Mouse (Mus musculus) MEL (cell line): ENCODE measurements at regions not wholly inside any gene's neighbourhood (a gene's known extent, or its start where the extent isn't known, plus 50 kb on each side); places are given as distances from the start of the nearest gene placed in this dataset.

Source experiments
- DNase-seq: peaks from one replicate; pipeline ENCODE4 v3.0.0; 2011; ENCODE audit warnings: low read depth, low spot score
- H3K27ac ChIP-seq: 2 replicates; pipeline ENCODE4 v1.5.1; 2012; ENCODE audit warnings: low read depth, mild to moderate bottlenecking, control low read depth, low read length, moderate library complexity; ENCODE audit not compliant: control insufficient read depth
- H3K27me3 ChIP-seq, 2 experiments: fragments of 150-350 bp in 1 of 2; sonication (generic) in 1 of 2; 2 replicates each; pipeline ENCODE4 v1.6.1; 2012; ENCODE audit warnings: low read length in 2 of 2, mild to moderate bottlenecking in 2 of 2, improper control_type of control experiment in 1 of 2, moderate library complexity in 1 of 2; ENCODE audit not compliant: insufficient read depth in 2 of 2, control insufficient read depth in 1 of 2
- H3K36me3 ChIP-seq, 2 experiments: 2 replicates each; pipeline ENCODE4 v1.6.1; 2012 to 2014; ENCODE audit warnings: low read length in 2 of 2, improper control_type of control experiment in 1 of 2, inconsistent platforms in 1 of 2, mild to moderate bottlenecking in 1 of 2; ENCODE audit not compliant: insufficient read depth in 2 of 2, control insufficient read depth in 1 of 2
- H3K4me1 ChIP-seq, 2 experiments: fragments of 150-350 bp in 1 of 2; sonication (generic) in 1 of 2; 2 replicates each; pipeline ENCODE4 v1.6.1; 2012; ENCODE audit warnings: low read length in 2 of 2, improper control_type of control experiment in 1 of 2, mild to moderate bottlenecking in 1 of 2; ENCODE audit not compliant: insufficient read depth in 2 of 2, control insufficient read depth in 1 of 2
- H3K4me3 ChIP-seq, 2 experiments: fragments of 150-350 bp in 1 of 2; sonication (generic) in 1 of 2; 2 replicates each; pipeline ENCODE4 v1.5.1; 2012; ENCODE audit warnings: low read depth in 2 of 2, low read length in 2 of 2, mild to moderate bottlenecking in 2 of 2, moderate library complexity in 2 of 2, control low read depth in 1 of 2, improper control_type of control experiment in 1 of 2; ENCODE audit not compliant: control insufficient read depth in 1 of 2, insufficient read depth in 1 of 2
- H3K79me2 ChIP-seq: 2 replicates; pipeline ENCODE4 v1.6.1; 2012; ENCODE audit warnings: mild to moderate bottlenecking, low read length, moderate library complexity; ENCODE audit not compliant: control insufficient read depth, poor library complexity, insufficient read depth
- H3K9ac ChIP-seq: 2 replicates; pipeline ENCODE4 v1.6.1; 2012; ENCODE audit warnings: low read depth, mild to moderate bottlenecking, control low read depth, low read length, moderate library complexity; ENCODE audit not compliant: control insufficient read depth, poor library complexity, severe bottlenecking
- H3K9me3 ChIP-seq: fragments of 150-350 bp; sonication (generic); replicated peaks from 2 replicates; pipeline ENCODE4 v1.6.1; 2012; ENCODE audit warnings: mild to moderate bottlenecking, low read length, improper control_type of control experiment, moderate library complexity; ENCODE audit not compliant: insufficient read depth
- BHLHE40 ChIP-seq: IDR thresholded peaks from 2 replicates; pipeline ENCODE4 v1.6.1; 2012; ENCODE audit warnings: low read depth, mild to moderate bottlenecking, inconsistent platforms, low read length, improper control_type of control experiment, borderline replicate concordance
- CHD1 ChIP-seq: IDR thresholded peaks from 2 replicates; pipeline ENCODE4 v1.6.1; 2012; ENCODE audit warnings: low read depth, mild to moderate bottlenecking, inconsistent platforms, low read length, improper control_type of control experiment
- CHD2 ChIP-seq: IDR thresholded peaks from 2 replicates; pipeline ENCODE4 v1.6.1; 2011; ENCODE audit warnings: low read length, improper control_type of control experiment
- CTCF ChIP-seq, 3 experiments: IDR thresholded peaks in 2 of 3; conservative IDR thresholded peaks in 1 of 3; 2 replicates each; pipeline ENCODE4 v1.5.1; 2011 to 2012; ENCODE audit warnings: low read length in 3 of 3, low read depth in 2 of 3, mild to moderate bottlenecking in 2 of 3, improper control_type of control experiment in 1 of 3, inconsistent platforms in 1 of 3, mixed read lengths in 1 of 3, moderate library complexity in 1 of 3; ENCODE audit not compliant: control insufficient read depth in 1 of 3, insufficient read depth in 1 of 3, poor library complexity in 1 of 3, severe bottlenecking in 1 of 3
- E2F4 ChIP-seq: IDR thresholded peaks from 2 replicates; pipeline ENCODE4 v1.6.1; 2011; ENCODE audit warnings: low read depth, low read length, improper control_type of control experiment, borderline replicate concordance
- ELF1 ChIP-seq: IDR thresholded peaks from 2 replicates; pipeline ENCODE4 v1.6.1; 2014; ENCODE audit warnings: low read depth, mild to moderate bottlenecking, inconsistent platforms, low read length, improper control_type of control experiment, moderate library complexity
- ETS1 ChIP-seq: IDR thresholded peaks from 2 replicates; pipeline ENCODE4 v1.6.1; 2012; ENCODE audit warnings: low read depth, mild to moderate bottlenecking, inconsistent platforms, low read length, improper control_type of control experiment, moderate library complexity
- GABPA ChIP-seq: IDR thresholded peaks from 2 replicates; pipeline ENCODE4 v1.6.1; 2012; ENCODE audit warnings: low read depth, mild to moderate bottlenecking, inconsistent platforms, low read length, improper control_type of control experiment, moderate library complexity
- GATA1 ChIP-seq: IDR thresholded peaks from 2 replicates; pipeline ENCODE4 v1.6.1; 2011; ENCODE audit warnings: low read depth, low read length, improper control_type of control experiment
- JUND ChIP-seq: IDR thresholded peaks from 2 replicates; pipeline ENCODE4 v1.6.1; 2011; ENCODE audit warnings: low read depth, mild to moderate bottlenecking, improper control_type of control experiment, low read length
- MEF2A ChIP-seq: IDR thresholded peaks from 2 replicates; pipeline ENCODE4 v1.6.1; 2014; ENCODE audit warnings: low read depth, mild to moderate bottlenecking, inconsistent platforms, low read length, improper control_type of control experiment; ENCODE audit not compliant: poor library complexity, insufficient replicate concordance, severe bottlenecking; ENCODE audit errors: extremely low read depth
- MXI1 ChIP-seq: IDR thresholded peaks from 2 replicates; pipeline ENCODE4 v1.6.1; 2011; ENCODE audit warnings: mild to moderate bottlenecking, low read depth, low read length, improper control_type of control experiment
- MYB ChIP-seq: IDR thresholded peaks from 2 replicates; pipeline ENCODE4 v1.6.1; 2011; ENCODE audit warnings: mild to moderate bottlenecking, low read depth, low read length, improper control_type of control experiment
- MYC ChIP-seq: IDR thresholded peaks from 2 replicates; pipeline ENCODE4 v1.6.1; 2011; ENCODE audit warnings: low read depth, mild to moderate bottlenecking, low read length, improper control_type of control experiment, moderate library complexity
- NELFE ChIP-seq: IDR thresholded peaks from 2 replicates; pipeline ENCODE4 v1.6.1; 2011; ENCODE audit warnings: low read depth, low read length, improper control_type of control experiment
- POLR2AphosphoS2 ChIP-seq: IDR thresholded peaks from 2 replicates; pipeline ENCODE4 v1.6.1; 2011; ENCODE audit warnings: low read length, improper control_type of control experiment
- POLR2AphosphoS5 ChIP-seq: IDR thresholded peaks from 2 replicates; pipeline ENCODE4 v1.6.1; 2012; ENCODE audit warnings: low read depth, borderline replicate concordance, mild to moderate bottlenecking, inconsistent platforms, low read length, moderate library complexity, mixed read lengths
- RCOR1 ChIP-seq: IDR thresholded peaks from 2 replicates; pipeline ENCODE4 v1.6.1; 2012; ENCODE audit warnings: low read depth, mild to moderate bottlenecking, inconsistent platforms, low read length, improper control_type of control experiment
- SIN3A ChIP-seq: IDR thresholded peaks from 2 replicates; pipeline ENCODE4 v1.6.1; 2012; ENCODE audit warnings: low read length, improper control_type of control experiment, inconsistent platforms
- SMC3 ChIP-seq: IDR thresholded peaks from 2 replicates; pipeline ENCODE4 v1.6.1; 2011; ENCODE audit warnings: low read depth, low read length, improper control_type of control experiment
- TBP ChIP-seq: IDR thresholded peaks from 2 replicates; pipeline ENCODE4 v1.8.0; 2011; ENCODE audit warnings: low read depth, low read length, improper control_type of control experiment
- UBTF ChIP-seq: IDR thresholded peaks from 2 replicates; pipeline ENCODE4 v1.6.1; 2012; ENCODE audit warnings: low read depth, mild to moderate bottlenecking, inconsistent platforms, low read length, improper control_type of control experiment, moderate library complexity, borderline replicate concordance; ENCODE audit not compliant: insufficient read depth
- USF2 ChIP-seq, 2 experiments: IDR thresholded peaks; 2 replicates each; pipeline ENCODE4 v1.6.1; 2011 to 2012; ENCODE audit warnings: improper control_type of control experiment in 2 of 2, low read length in 2 of 2, borderline replicate concordance in 1 of 2, inconsistent platforms in 1 of 2, low read depth in 1 of 2, mild to moderate bottlenecking in 1 of 2; ENCODE audit not compliant: insufficient read depth in 1 of 2
- ZC3H11A ChIP-seq: IDR thresholded peaks from 2 replicates; pipeline ENCODE4 v1.6.1; 2012; ENCODE audit warnings: low read depth, mild to moderate bottlenecking, inconsistent platforms, low read length, improper control_type of control experiment
- ZMIZ1 ChIP-seq: IDR thresholded peaks from 2 replicates; pipeline ENCODE4 v1.6.1; 2012; ENCODE audit warnings: low read depth, mild to moderate bottlenecking, inconsistent platforms, low read length, improper control_type of control experiment, moderate library complexity
- ZNF384 ChIP-seq: IDR thresholded peaks from 2 replicates; pipeline ENCODE4 v1.6.1; 2012; ENCODE audit warnings: low read depth, mild to moderate bottlenecking, inconsistent platforms, low read length, improper control_type of control experiment

- H3K27me3 ChIP-seq: no peaks in the 10 kb centered on the region
- no peak for DNase-seq
- H3K36me3 ChIP-seq: no peaks in the 10 kb centered on the region
- no peaks in the 10 kb centered on the region for H3K9me3 ChIP-seq
- H3K27ac ChIP-seq: no peak overlapping the region
- no peaks in the 10 kb centered on the region for H3K4me1 ChIP-seq
- no peak overlapping the region for H3K4me3 ChIP-seq
- no peaks in the 10 kb centered on the region for H3K79me2 ChIP-seq
- no peak for TF ChIP-seq TBP
- TF ChIP-seq POLR2AphosphoS2: no peak
- no peak for TF ChIP-seq BHLHE40
- TF ChIP-seq ZC3H11A: no peak
- no peak for TF ChIP-seq JUND
- no peak for TF ChIP-seq MYC
- no peak for TF ChIP-seq GATA1
- TF ChIP-seq SMC3: no peak
- no peak for TF ChIP-seq ETS1
- TF ChIP-seq ZNF384: no peak
- TF ChIP-seq CTCF (IDR thresholded peaks at IDR 0.05 in 2 of 3, conservative IDR thresholded peaks at IDR 0.05 in 1 of 3; ENCODE audit: control insufficient read depth in 1 of 3, insufficient read depth in 1 of 3, low read depth in 2 of 3, low read length in 3 of 3, poor library complexity in 1 of 3, severe bottlenecking in 1 of 3): no peak
- TF ChIP-seq POLR2AphosphoS5: no peak
- no peak for TF ChIP-seq CHD2
- H3K9ac ChIP-seq: no peak overlapping the region
Measured at GRCm38 (mm10) chr2:50356089-50356488, 59.5 kb upstream of the Mmadhc start.

- no peak overlapping the region for H3K27ac ChIP-seq
- no peaks in the 10 kb centered on the region for H3K36me3 ChIP-seq
- no peak overlapping the region for H3K9ac ChIP-seq
- H3K4me3 ChIP-seq: no peak overlapping the region
- no peaks in the 10 kb centered on the region for H3K27me3 ChIP-seq
- TF ChIP-seq MEF2A: no peak
- no peak for TF ChIP-seq MXI1
- TF ChIP-seq CHD1: no peak
- TF ChIP-seq POLR2AphosphoS5: no peak
- no peak for TF ChIP-seq ZMIZ1
- no peak for TF ChIP-seq GATA1
- no peak for TF ChIP-seq GABPA
- TF ChIP-seq ZNF384: no peak
- no peak for TF ChIP-seq ETS1
- TF ChIP-seq MYB: no peak
- no peak for TF ChIP-seq RCOR1
- no peak for TF ChIP-seq NELFE
- no peak for TF ChIP-seq SIN3A
- no peak for TF ChIP-seq USF2 (IDR thresholded peaks at IDR 0.05; ENCODE audit: borderline replicate concordance in 1 of 2, insufficient read depth in 1 of 2, low read depth in 1 of 2, low read length in 2 of 2)
- no peak for TF ChIP-seq UBTF
- TF ChIP-seq CTCF (IDR thresholded peaks at IDR 0.05 in 2 of 3, conservative IDR thresholded peaks at IDR 0.05 in 1 of 3; ENCODE audit: control insufficient read depth in 1 of 3, insufficient read depth in 1 of 3, low read depth in 2 of 3, low read length in 3 of 3, poor library complexity in 1 of 3, severe bottlenecking in 1 of 3): no peak
- no peak for TF ChIP-seq JUND
- TF ChIP-seq ELF1: no peak
- no peak for TF ChIP-seq E2F4
- H3K4me1 ChIP-seq: no peaks in the 10 kb centered on the region
- DNase-seq: no peak
- H3K9me3 ChIP-seq: no peaks in the 10 kb centered on the region
- H3K79me2 ChIP-seq: no peaks in the 10 kb centered on the region
Measured at GRCm38 (mm10) chr2:50347486-50348265, 51.1 kb upstream of the Mmadhc start.
